Mouse (Mus musculus): ENCODE data around the gene Sh3bp5. TPM values are rescaled to one million over a fixed set of nuclear protein-coding genes. Genes with fewer than 3 reads are reported as not detected.

Sh3bp5 gene
- polyA plus RNA-seq, 1 experiment from 2014 or later: 142 TPM

- no peak overlapping the region for H3K9ac ChIP-seq
- no peak overlapping the region for H3K27ac ChIP-seq
- H3K4me2 ChIP-seq: no peak overlapping the region
- no peaks in the 10 kb centered on the region for H3K27me3 ChIP-seq
- H3K4me1 ChIP-seq (replicated peaks): no peaks in the 10 kb centered on the region
- H3K9me3 ChIP-seq: no peaks in the 10 kb centered on the region
- H3K36me3 ChIP-seq: no peaks in the 10 kb centered on the region
- WGBS: 85% methylated on average over 5 of the region's 5 CpGs
- no peak for ATAC-seq (ENCODE audit: low FRiP score)
- H3K4me3 ChIP-seq: no peak overlapping the region
These were observed 13.1 kb upstream of the Sh3bp5 start for GRCm38 (mm10) chr14:31448994-31449393.

- Histone ChIP-seq H3K36me3 (no peaks in the 10 kb centered on the region), H3K27me3 (no peaks in the 10 kb centered on the region), H3K27ac (no peak overlapping the region), H3K9me3 (no peaks in the 10 kb centered on the region), H3K4me3 (no peak overlapping the region), H3K4me2 (no peak overlapping the region), H3K4me1 (replicated peaks) (no peaks in the 10 kb centered on the region), H3K9ac (no peak overlapping the region)
- WGBS: 72% methylated on average over 6 of the region's 6 CpGs
- ATAC-seq (ENCODE audit: low FRiP score): no peak
These were observed 7.7 kb upstream of the Sh3bp5 start for GRCm38 (mm10) chr14:31443616-31444015.

- H3K27me3 ChIP-seq: 0 out of 2 replicates have a peak, but pooled peaks cover 3% of the 10 kb centered on the region
- H3K9ac ChIP-seq: no peak overlapping the region
- H3K4me2 ChIP-seq: no peak overlapping the region
- H3K27ac ChIP-seq: no peak overlapping the region
- 87% methylated on average over 6 of the region's 6 CpGs for WGBS
- no peaks in the 10 kb centered on the region for H3K36me3 ChIP-seq
- H3K4me1 ChIP-seq (replicated peaks): peaks cover 12% of the 10 kb centered on the region
- no peak for ATAC-seq (ENCODE audit: low FRiP score)
- H3K4me3 ChIP-seq: no peak overlapping the region
- H3K9me3 ChIP-seq: no peaks in the 10 kb centered on the region
These were observed 4.8 kb upstream of the Sh3bp5 start for GRCm38 (mm10) chr14:31440725-31441124.

- Histone ChIP-seq H3K27ac (no peak overlapping the region), H3K9me3 (no peaks in the 10 kb centered on the region), H3K4me3 (no peak overlapping the region), H3K27me3 (0 out of 2 replicates have a peak, but pooled peaks cover 3% of the 10 kb centered on the region), H3K36me3 (no peaks in the 10 kb centered on the region), H3K4me2 (no peak overlapping the region), H3K4me1 (replicated peaks) (peaks cover 12% of the 10 kb centered on the region), H3K9ac (no peak overlapping the region)
- no peak for ATAC-seq (ENCODE audit: low FRiP score)
- 45% methylated on average over 3 of the region's 3 CpGs for WGBS
These were observed 4.4 kb upstream of the Sh3bp5 start for GRCm38 (mm10) chr14:31440230-31440629.

- Histone ChIP-seq H3K36me3 (no peaks in the 10 kb centered on the region), H3K9ac (no peak overlapping the region), H3K4me3 (no peak overlapping the region), H3K27ac (no peak overlapping the region), H3K27me3 (0 out of 2 replicates have a peak, but pooled peaks cover 3% of the 10 kb centered on the region), H3K4me1 (replicated peaks) (peaks cover 15% of the 10 kb centered on the region), H3K9me3 (no peaks in the 10 kb centered on the region), H3K4me2 (no peak overlapping the region)
- WGBS: 82% methylated on average over 11 of the region's 11 CpGs
- no peak for ATAC-seq (ENCODE audit: low FRiP score)
These were observed 3.4 kb upstream of the Sh3bp5 start for GRCm38 (mm10) chr14:31439279-31439678.

- no peak overlapping the region for H3K9ac ChIP-seq
- 69% methylated on average over 8 of the region's 8 CpGs for WGBS
- H3K4me2 ChIP-seq: no peak overlapping the region
- no peak for ATAC-seq (ENCODE audit: low FRiP score)
- no peak overlapping the region for H3K4me3 ChIP-seq
- H3K9me3 ChIP-seq: no peaks in the 10 kb centered on the region
- peaks cover 28% of the 10 kb centered on the region for H3K4me1 ChIP-seq (replicated peaks)
- H3K36me3 ChIP-seq: peaks cover 6% of the 10 kb centered on the region
- H3K27me3 ChIP-seq: 0 out of 2 replicates have a peak, but pooled peaks cover 3% of the 10 kb centered on the region
- H3K27ac ChIP-seq: no peak overlapping the region
These were observed 2.1 kb upstream of the Sh3bp5 start for GRCm38 (mm10) chr14:31437826-31438529.

- under 1% methylated on average over 53 of the region's 53 CpGs for WGBS
- Histone ChIP-seq H3K9me3 (no peaks in the 10 kb centered on the region), H3K9ac (peak overlapping the region; percentile 96), H3K27ac (peak overlapping the region; percentile 97), H3K4me3 (peak overlapping the region; percentile 85), H3K4me2 (peak overlapping the region; percentile 68), H3K4me1 (replicated peaks) (peaks cover 49% of the 10 kb centered on the region), H3K27me3 (0 out of 2 replicates have a peak, but pooled peaks cover 3% of the 10 kb centered on the region), H3K36me3 (peaks cover 18% of the 10 kb centered on the region)
- peak; percentile 89 for ATAC-seq (ENCODE audit: low FRiP score)
These were observed 611 bp downstream of the Sh3bp5 start for GRCm38 (mm10) chr14:31435018-31435915.

- WGBS: 43% methylated on average over 5 of the region's 5 CpGs
- peak overlapping the region; percentile 85 for H3K4me3 ChIP-seq
- no peak for ATAC-seq (ENCODE audit: low FRiP score)
- peaks cover 25% of the 10 kb centered on the region for H3K36me3 ChIP-seq
- H3K27me3 ChIP-seq: 0 out of 2 replicates have a peak, but pooled peaks cover 3% of the 10 kb centered on the region
- peaks cover 49% of the 10 kb centered on the region for H3K4me1 ChIP-seq (replicated peaks)
- H3K9ac ChIP-seq: peak overlapping the region; percentile 96
- H3K4me2 ChIP-seq: peak overlapping the region; percentile 68
- no peaks in the 10 kb centered on the region for H3K9me3 ChIP-seq
- no peak overlapping the region for H3K27ac ChIP-seq
These were observed 1.5 kb downstream of the Sh3bp5 start for GRCm38 (mm10) chr14:31434426-31434825.

GRCm38 (mm10) chr14:31433851-31434360 lies 2.0 kb downstream of the Sh3bp5 start:
- 0 out of 2 replicates have a peak, but pooled peaks cover 3% of the 10 kb centered on the region for H3K27me3 ChIP-seq
- WGBS: 15% methylated on average over 7 of the region's 7 CpGs
- H3K4me3 ChIP-seq: peak overlapping the region; percentile 85
- H3K36me3 ChIP-seq: peaks cover 27% of the 10 kb centered on the region
- no peak for ATAC-seq (ENCODE audit: low FRiP score)
- peak overlapping the region; percentile 96 for H3K9ac ChIP-seq
- H3K9me3 ChIP-seq: no peaks in the 10 kb centered on the region
- H3K27ac ChIP-seq: 0 out of 2 replicates have a peak overlapping the region, but pooled peaks have one; percentile 30
- H3K4me1 ChIP-seq (replicated peaks): peaks cover 52% of the 10 kb centered on the region
- H3K4me2 ChIP-seq: peak overlapping the region; percentile 68

GRCm38 (mm10) chr14:31433126-31433525 lies 2.8 kb downstream of the Sh3bp5 start:
- ATAC-seq (ENCODE audit: low FRiP score): no peak
- H3K4me1 ChIP-seq (replicated peaks): peaks cover 59% of the 10 kb centered on the region

GRCm38 (mm10) chr14:31432424-31432823 lies 3.5 kb downstream of the Sh3bp5 start:
- Histone ChIP-seq H3K4me3 (no peak overlapping the region), H3K9me3 (no peaks in the 10 kb centered on the region), H3K9ac (0 out of 2 replicates have a peak overlapping the region, but pooled peaks have one; percentile 29), H3K4me2 (peak overlapping the region; percentile 17; the same call in 1 of the 2 replicates), H3K27me3 (0 out of 2 replicates have a peak, but pooled peaks cover 2% of the 10 kb centered on the region), H3K36me3 (peaks cover 40% of the 10 kb centered on the region), H3K4me1 (replicated peaks) (peaks cover 59% of the 10 kb centered on the region), H3K27ac (no peak overlapping the region)
- WGBS: 75% methylated on average over 4 of the region's 4 CpGs
- no peak for ATAC-seq (ENCODE audit: low FRiP score)

More at GRCm38 (mm10) chr14:31433126-31433525, 2.8 kb downstream of the Sh3bp5 start:
- H3K9me3 ChIP-seq: no peaks in the 10 kb centered on the region
- H3K36me3 ChIP-seq: peaks cover 33% of the 10 kb centered on the region
- H3K27me3 ChIP-seq: 0 out of 2 replicates have a peak, but pooled peaks cover 3% of the 10 kb centered on the region
- H3K4me2 ChIP-seq: peak overlapping the region; percentile 68
- H3K9ac ChIP-seq: no peak overlapping the region; the same call in 1 of the 2 replicates
- no peak overlapping the region for H3K4me3 ChIP-seq
- 75% methylated on average over 5 of the region's 5 CpGs for WGBS
- H3K27ac ChIP-seq: no peak overlapping the region

All from hindbrain, embryonic 13.5 days (tissue).